Mouse (Mus musculus): ENCODE data around the gene Slc4a2.

Gene Slc4a2

DNA sequence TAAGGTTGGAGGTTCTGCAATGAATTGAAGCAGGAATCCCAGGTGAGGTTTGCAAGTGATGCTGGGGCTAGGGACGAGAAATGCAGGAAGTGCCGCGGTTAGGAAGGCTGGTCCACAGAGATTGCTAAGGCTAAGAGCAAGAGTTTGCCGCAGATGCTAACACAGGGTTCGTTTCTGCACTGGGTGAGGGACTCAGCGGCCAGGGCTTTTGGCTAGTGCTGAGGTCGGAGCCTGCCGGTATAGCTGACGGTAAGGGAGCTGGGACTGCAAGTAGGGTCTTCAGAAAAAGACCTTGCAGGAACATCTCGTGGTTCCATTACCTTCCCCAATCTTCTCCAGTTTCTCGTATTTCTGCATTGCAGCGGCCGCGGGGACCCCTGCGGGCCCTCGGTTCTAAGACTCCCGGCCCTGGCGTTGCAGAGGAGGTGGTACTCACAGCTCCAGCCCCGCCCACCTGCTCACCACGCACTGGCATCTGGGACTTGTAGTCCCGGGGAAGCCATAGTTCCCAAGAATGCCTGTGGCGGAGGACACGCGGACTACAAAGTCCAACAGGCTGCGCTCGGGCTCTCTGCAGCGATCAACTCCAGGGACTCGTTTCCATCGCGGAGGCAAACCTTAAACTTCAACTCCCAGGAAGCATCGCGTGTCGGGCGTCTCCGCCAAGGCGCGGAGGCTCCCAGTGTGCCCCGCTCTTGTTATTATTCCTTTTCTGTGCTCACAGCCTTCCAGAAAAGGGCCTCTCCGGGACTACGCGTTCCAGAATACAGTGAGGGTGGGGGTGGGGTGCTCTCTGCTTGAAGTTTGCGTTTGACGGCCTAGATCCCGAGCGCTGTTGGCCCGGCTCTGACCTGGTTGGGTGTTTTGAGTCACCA is at the start of gene Slc4a2, which contains the start of gene Cdk5:
TSS of gene Slc4a2 (plus strand) at position 709 of the 875 bp plus-strand sequence.
TSS of gene Cdk5 (minus strand) at position 402 of the 875 bp plus-strand sequence.
- peak; percentile 100 for DNase-seq

DNA sequence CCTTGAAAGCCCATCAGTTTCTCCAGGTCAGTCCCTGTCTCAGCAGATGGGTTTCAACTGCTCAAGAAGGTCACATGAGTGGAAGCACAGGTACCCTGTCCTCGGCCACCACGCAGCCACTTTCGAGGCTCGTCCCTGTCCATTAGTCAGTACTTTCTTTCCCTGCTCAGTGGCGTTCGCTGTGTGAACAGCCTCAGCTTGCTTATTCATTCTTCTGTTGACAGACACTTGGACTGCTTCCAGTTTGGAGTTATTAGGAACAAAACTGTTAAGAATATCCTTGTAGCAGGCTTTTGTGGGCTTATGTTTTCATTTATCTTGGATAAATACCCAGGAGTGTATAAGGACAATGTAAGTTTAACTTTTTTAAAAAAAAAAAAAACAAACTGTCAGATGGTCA is 49.4 kb upstream of the Slc4a2 start:
- DNase-seq, result no peak

DNA sequence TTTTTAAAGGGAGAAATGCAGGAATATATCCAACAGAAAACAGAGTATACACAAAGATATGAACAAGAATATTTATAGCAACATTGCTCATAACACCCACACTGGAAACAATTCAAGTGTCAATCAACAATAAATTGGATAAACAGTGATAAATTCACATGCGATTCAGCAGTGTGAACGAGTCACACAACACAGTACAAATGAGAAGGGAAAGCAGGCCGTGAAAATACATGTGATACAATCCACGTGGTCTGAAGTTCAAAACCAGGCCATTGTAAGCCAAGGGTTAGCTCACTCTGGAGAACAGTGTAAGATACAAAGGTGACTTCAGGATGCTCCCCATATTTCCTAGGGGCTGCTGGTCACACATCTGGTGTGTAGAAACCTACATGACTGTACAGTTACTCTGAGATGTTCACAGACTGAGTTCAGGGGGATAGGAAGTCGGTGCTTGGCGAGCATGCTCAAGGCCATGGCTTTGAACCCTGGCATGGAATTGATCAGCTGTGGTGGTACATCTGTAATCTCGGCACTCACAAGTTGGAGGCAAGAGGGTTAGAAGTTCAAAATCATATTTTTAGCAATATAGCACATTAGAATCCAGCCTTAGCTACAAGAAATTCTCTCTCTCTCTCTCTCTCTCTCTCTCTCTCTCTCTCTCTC is 48.8 kb upstream of the Slc4a2 start:
- DNase-seq, result no peak

DNA sequence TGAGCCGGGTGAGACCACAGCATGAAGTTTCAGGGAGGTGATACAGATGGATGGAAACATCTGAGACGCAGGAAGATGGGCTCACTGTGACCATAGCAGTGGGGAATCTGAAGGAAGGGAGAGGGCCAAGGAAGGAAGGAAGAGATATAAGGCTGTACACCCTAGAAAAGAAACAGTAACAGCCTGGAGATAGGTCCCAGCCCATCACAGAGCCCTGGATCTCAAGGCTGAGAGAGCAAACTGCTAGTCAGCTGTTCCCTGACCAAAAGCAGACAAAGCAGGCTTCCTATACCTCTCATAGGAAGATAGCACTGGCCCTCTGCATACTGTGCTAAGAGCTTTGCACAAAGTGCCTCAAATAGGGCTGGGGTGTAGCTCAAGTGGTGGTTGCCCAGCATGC is 44.9 kb upstream of the Slc4a2 start:
- no peak for DNase-seq

DNA sequence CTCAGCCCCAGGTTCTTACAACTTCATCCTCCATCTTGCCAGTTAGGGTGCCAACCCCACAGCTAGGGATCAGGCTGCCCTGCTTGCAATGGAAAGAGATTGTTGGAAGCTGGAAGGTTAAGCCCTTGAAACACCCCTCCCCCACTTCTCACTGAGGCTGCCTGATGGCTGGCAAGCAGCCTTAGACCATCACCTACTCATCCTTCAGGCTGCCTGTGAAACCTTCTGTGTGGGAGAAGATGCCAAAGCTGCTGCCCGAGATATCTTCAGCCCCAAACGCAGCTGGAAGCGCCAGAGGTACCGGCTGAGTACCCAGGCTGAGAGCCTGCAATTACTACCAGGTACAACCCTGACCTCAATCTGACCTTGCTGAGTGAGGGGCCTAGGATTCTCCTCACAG is 44.1 kb upstream of the Slc4a2 start:
- DNase-seq, result no peak

DNA sequence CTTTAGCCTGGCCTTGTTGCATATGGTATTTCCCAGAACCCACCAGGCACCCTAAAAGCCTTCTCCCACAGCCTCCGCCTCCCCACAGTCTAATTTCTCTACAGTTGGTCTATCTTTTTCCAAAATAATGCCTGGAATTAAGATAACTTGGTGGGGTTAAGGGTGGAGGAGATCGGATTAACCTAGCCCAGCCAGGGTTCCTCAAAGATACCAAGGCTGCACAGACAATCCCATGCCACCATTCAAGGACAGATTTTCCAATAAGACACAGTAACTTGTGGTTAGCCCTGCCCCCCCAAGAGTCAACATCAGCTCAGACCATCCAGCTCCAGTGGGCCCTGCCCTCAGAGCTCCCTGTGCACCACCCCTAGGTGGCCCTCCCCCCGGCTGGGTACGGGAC is 43.1 kb upstream of the Slc4a2 start:
- no peak for DNase-seq

DNA sequence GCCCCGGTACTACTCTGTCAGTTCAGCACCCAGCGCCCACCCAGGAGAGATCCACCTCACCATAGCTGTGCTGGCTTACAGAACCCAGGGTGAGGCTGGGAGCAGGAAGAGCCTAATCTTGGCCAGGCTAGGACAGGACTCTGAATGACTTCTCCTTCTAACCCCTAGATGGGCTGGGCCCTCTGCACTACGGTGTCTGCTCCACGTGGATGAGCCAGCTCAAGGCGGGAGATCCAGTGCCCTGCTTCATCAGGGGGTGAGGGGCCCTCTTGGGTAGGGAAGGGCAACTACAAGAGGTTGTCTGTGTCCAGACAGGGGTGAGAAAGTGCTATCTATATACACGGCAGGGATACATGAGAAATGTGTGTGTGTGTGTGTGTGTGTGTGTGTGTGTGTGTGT is 42.2 kb upstream of the Slc4a2 start:
- no peak for DNase-seq

DNA sequence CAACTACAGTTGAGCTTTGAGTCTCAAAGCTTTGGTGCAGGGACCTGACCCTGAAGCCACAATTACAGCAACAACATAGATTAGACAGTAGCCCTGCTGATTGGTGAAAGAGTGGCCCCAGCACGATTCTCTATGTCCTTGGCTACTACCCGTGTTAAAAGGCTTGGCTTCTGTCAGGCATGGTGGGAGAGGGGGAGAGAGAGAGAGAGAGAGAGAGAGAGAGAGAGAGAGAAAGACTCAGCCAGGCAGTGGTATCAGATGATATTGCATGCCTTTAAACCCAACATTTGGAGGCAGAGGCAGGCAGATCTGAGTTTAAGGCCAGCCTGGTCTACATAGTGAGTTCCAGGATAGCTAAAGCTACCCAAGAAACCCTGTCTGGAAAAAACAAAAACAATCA is 41.6 kb upstream of the Slc4a2 start:
- DNase-seq, result no peak

DNA sequence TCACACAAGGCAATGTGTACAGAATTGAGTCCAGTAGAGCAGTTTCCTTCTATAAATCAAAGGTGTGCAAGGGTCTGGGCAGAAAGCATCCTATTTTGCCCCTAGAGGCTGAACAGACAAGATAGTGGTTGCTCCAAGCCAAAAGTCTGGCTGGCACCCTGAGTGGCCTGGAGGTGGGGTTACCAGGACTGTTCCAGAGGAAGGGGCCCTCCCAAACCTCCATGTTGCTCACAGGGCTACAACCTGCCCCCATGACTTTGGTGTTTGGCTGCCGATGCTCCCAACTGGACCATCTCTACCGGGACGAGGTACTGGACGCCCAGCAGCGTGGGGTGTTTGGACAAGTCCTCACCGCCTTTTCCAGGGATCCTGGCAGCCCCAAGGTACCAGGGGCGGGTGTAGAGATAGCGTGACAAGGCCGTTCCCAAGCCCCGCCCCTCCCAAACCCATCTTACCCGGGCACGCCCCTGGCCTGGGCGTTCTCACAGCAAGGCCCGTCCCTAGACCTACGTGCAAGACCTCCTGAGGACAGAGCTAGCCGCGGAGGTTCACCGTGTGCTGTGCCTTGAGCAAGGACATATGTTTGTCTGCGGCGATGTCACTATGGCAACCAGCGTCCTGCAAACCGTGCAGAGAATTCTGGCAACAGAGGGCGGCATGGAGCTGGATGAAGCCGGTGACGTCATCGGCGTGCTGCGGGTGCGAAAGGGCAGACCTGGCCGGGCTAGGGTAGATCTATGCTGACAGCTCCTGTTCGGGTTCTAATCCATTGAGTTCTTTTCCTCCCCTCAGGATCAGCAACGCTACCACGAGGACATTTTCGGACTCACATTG is 40.4 kb upstream of the Slc4a2 start:
- DNase-seq, result peak; percentile 88

DNA sequence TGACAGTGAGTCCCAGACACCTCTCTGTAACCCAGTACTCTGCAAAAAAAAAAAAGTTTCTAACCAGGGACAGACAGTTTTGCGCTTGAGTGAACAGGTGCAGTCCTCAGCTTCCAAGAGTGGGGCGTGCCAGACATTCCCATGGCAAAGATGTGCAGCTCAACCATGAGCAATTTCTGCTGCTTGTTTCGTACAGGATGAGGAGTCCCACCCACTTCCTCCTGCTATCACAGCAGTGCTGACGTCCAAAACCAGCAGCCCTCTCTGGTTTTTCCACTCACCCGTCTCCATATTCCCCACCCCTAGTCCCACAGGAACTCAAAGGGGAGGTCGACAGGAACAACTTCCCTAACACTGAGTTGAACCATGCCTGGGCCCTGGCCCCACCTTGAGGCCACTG is 39.2 kb upstream of the Slc4a2 start:
- peak; percentile 67 for DNase-seq

DNA sequence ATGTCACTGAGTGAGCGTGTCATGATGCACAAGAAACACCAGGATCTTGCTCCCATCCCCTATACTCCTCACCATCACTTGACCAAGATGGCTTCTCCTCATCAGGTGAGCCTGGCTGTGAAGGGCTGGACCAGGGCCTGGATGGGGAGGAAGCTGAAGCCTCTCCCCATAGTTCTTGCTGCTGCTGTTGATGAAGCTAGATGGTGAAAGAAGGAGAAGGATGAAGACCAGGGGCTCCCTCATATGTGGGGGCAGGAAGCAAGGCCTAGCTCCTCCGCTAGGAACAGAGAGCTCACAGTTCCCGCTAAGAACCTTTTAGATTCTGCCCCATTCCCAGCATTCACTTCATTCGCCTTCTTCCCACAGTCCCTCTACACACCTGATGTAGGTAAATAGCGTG is 38.3 kb upstream of the Slc4a2 start:
- no peak for DNase-seq

DNA sequence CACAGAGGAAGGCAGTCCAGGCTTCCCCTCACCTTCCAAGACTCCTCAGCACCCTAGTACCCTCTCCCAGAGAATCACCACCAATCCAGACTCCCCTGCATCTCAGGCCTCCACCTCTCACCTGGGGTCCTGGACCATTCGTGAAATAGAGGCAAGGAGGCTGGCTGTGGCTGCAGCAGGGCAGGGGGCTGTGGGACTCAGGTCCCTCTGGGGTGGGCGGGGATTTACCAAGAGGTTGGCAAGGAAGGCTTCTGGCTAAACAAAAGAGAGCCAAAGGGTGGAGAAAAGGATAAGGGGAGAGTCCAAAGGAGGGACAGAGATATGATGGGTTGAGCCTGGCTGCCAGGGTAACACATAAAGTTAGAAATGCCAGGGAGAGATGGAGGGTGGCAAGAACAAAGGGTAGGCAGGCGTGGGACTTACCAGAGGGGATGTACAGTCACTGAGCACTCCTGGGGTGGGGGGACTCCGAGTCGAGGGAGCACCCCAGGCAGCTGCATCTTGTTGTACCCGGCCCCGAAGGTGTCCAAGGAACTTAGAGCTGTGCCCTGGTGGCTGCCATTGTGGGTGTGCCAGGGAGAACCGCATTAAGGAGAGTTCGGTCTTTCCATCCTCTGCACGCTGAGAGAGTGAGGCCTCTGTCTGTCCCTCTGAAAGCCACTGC is 37.6 kb upstream of the Slc4a2 start:
- DNase-seq, result no peak

DNA sequence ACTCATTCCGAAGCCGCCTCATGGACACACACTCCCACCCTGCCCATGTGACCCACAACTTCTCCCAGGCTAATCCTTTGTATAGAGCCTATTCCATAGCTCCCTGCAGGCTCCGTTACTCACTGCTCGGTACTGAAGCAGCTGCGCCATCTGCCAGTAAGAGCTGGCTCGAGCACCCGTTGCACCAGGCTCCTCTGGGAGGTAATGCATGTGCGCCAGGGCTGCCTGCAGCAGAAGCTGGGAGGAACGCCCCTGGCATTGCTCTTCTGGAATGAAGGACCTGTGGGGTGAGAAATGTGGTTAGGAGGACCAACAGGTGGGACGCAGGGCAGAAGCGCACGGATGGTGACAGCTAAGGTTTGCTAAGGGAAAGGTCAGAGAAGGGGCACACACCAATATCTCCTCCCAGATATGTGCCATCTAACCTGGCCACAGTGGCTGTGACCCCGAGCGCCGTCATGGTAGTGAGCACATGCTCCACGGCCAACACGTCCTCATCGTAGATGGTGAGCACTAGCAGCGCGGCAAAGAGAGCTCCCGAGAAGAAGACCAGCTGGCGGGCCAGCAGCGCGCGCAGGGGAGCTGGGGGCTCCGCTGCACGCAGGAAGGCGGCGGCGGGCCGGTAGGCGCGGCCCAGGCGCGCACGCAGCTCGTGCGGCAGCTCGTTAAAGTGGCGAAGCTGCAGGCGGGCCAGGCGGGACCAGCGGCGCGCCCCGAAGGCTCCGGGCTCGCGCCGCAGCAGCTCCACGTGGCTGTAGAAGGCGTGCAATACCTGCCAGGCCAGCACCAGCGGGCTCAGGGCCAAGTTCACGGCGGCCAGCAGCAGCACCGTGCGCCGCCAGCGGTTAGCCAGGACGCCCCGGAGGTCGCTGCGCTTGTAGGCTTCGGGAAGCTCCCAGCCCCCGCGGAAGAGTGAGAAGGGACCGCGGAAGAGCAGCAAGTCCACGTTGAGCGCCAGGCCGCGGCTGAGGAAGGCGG is 36.1 kb upstream of the Slc4a2 start:
- DNase-seq, result peak; percentile 77

DNA sequence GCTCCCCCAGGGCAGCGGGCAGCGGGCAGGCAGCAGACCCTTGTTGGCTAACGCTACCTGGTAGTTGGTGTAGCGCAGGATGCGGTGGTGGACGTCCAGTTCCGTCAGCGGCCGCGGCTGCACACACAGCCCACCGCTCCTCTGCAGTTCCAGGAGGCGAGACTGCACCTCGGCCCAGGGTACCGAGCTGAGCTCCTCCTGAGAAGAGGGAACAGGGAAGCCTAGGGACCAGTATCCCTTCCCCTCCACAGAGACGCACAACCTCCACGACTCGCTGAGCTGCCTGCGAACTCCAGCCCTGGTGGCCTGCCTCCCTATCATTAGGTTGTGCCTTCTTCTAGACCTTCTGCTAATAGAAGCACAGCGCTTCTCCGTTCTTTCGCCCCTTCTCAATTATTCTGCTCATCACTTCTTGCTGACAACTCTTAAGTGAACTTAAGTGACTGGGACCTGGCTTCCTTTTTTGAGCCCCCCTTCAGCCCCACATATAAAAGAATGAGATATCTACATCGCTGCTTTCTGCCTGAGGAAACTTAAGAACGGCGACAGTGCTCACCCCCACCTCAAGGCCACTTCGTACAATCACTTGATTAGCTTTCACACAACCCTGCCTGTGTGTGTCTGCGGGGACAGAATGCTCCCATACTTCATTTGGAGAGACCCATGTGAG is 35.3 kb upstream of the Slc4a2 start:
- DNase-seq, result no peak

DNA sequence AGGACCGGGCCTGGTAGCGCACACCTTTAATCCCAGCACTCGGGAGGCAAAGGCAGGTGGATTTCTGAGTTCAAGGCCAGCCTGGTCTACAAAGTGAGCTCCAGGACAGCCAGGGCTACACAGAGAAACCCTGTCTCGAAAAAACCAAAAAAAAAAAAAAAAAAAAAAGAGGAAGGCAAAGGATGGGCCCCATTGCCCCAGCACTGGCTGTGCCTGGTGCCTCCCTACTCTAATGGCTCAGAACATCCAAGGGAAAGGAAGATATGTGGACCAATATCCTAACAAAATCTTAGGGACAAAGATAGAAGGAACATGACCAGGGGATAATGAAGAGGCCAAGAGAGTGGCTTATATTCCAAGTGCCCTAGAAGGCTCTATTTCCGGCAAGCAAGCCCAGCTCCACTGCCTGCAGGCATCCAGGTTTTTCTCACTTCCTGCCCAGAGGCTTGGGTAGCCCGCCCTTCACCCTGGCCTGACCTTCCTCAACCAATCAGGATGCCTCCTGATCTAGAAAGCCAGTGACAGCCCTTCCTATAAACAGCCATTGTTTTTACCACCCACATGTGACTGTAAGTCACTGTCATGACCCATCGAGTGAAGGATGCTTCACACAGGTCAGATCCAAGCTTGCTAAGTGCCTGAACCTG is 34.5 kb upstream of the Slc4a2 start:
- peak; percentile 39 for DNase-seq

DNA sequence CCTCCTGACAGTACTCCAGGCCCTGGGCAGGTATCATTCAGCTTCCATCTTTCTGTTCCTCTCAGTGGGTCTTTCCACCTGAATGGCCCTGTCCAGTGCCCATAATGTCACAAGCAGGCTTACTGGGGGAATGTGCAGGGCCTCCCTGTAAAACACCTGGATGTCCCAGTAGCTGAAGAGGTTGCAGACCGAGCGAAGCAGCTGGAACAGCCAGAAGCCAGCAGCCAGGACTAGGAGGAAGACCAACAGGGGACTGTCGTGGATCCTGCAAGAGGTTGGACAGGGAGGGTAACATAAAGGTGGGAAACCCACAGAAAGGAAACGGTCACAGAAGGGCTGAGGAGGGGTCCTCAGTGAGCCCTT is 34.0 kb upstream of the Slc4a2 start:
- DNase-seq, result no peak

DNA sequence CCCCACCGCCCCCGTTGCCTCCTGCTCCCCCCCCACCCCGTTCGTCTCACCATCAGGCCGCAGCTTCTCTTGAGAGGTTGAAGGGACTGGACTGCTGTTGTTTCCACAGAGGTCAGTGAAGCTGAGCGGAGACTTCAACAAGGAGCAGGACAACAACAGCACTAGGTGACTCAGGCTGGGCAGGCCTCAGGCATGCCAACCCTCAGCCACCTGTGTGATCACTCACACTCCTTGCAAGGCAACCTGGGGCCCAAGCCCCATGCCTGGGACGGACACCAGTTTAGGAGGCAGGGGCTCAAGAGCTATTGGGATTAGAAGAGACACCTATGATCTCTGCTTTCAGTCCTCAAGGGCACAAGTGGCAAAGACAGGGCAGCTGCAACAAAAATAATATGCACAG is 31.8 kb upstream of the Slc4a2 start, which contains the start of gene Atg9b:
TSS of gene Atg9b (minus strand) at position 280 of the 400 bp plus-strand sequence.
- no peak for DNase-seq

DNA sequence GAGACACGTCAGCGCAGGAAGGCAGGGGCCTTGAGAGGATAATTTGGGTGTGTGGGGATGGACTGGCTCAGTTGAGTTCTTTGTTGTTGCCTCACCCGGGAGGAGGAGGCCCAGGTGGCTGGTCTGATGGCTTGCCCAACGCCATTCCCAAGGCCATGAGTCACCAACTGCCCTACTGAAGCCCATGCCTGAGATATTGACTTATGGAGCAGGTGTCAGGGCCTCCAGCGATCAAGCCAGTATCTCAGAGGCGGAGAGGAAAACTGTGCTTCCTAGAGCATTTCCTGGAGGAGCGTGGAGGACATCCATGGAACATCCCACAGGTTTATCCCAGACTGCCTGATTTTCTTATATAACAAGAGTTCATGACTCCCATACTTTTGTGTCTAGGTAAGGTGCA is 30.9 kb upstream of the Slc4a2 start:
- no peak for DNase-seq

DNA sequence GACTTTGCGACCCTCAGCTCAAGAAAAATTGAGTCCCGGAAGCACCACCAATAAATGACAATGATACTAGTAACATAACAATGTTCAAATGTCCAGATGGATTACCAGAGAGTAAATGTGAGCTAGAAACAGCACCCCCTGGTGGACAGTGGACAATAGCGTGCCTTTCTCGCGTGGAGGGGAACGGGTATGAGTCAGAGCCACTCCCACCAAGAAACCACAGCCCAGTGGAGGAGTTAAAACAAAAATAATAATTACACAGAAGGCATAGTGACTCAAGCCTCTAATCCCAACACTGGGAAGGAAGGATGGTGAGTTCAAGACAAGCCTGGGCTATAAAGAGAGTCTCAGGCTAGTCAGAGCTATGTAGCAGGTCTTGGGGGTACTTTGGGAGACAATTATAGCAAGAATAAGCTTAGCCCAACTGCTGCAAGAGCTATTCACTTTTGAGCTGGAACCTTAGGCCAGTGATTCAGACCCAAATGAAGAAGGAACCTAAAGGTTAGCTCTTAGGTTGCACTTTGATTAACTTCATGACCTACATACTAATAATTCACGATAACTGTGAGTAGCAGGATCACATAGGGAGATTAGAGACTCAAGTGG is 30.1 kb upstream of the Slc4a2 start, which contains the start of gene Abcb8:
TSS of gene Abcb8 (plus strand) at position 272 of the 606 bp plus-strand sequence.
- DNase-seq, result peak; percentile 88
